Mouse (Mus musculus): Measurements from ENCODE around the gene Nfix.

Gene Nfix

DNA sequence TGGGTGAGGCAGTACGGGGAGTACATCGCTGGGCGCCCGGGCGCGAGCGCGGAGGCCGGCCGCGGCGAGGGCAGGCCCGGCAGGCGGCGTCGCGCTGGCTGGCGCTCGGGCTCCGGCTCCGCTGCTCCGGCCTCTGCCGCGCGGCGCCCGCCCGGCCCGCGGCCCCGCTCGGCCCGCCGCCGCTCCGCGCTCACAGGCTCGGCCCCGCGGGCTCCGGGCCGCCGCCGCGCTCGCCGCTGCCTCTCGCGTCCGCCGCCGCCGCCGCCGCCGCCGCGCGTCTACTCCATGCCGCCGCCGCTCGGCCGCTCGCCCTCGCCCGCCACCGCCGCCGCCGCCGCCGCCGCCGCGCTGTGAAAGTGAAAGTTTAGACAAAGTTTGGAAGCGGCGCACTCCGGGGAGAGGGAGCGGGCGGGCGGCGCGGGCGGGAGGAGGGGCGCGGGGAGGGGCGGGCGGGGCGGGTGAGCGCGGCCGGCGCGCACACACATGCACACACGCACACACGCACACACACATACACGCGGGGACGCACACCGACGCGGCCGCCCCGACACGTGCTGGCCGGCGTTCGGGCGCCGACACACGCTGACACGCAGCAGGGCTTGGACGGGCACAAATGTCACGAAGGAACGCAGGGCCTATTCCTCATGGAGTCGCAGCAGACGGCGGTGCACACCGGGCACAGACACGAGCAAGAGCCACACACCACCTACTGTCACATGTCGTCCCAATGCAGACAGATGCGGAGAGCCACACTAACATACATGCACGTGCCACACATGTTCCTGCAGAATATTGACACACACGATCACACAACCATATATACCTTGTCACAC lies at the start of gene Nfix:
Gene Nfix, minus strand, starts transcription at position 346 of the 833 bp plus-strand sequence.
- in situ Hi-C loops (cut with MboI, MseI): loop anchor here (5.0 kb wide), 1 partner anchor 68 kb away; no protein-coding TSS in a partner anchor

DNA sequence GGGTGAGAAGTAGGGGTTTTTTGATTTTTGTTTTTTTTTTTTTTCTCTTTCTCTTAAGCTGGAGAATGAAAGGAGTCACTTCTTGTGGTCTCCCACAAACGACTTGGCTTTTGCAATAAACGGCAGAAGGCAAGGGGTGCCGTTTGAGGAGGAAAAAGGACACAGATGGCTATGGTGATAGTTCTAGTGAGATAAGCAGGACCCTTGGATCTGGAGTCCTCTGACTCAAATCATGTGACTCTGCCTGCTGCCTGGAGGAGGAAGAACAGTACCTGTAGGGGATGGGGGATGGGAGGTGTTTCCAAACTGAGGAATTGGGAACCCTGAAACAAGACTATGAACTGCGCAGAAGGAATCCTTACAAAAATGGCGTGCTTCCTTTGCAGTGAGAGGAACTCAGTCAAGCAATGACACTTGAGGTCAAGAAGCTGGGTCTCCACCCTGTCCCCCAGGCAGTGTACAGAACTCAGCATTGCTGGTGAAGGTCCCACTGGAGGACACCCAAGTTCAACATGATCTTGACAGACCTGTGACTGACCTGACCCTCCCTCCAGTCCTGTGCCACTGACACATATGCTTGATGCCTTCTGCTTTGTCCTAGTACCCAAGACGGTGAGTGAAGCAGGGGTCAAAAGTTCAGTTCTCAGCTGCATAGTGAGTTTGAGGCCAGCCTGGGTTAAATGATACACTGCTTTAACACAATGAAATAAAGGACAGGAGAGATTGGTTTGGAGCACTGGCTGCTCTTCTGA lies 47.7 kb upstream of the Nfix start:
- in situ Hi-C loops (cut with MboI, MseI): no loop called here

DNA sequence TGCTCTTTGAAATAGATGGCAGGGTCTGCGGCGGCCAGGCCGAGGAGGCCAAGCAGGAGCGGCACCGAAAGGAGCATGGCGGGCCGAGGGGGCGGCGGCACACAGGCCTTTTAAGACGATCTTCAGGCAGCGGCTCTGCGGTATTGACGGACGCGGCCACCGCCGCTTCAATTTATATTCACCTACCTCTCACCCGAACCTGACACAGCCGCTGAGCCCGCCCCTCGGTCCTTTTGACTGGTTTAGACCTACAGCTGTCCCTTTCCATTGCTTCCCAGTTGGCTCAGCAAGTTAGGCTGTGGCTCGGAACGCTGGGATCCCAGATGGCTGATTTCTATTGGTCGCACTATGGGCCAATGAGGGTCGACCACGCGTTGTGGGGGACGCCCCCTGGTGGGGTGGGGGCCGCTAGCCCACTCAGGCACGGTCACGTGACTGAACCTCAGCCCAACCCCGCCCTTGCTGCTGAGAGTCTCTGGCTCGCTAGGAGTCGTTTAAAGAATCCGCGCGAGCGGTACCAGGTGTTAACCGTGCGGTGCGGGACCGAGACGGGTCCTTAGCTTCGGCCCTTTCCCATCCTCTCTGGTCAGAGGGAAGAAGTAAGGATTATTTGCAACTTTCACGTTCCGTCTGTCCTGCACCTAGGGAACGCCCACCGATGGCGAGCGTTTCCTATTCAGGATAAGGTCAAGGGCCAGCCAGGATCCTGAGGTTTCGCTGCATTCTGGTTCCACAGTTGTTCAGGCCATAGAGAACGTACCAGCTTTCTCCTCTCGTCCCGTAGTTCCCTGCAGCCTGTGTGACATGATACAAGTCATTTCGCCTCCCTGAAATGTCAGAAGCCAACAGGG lies 46.8 kb upstream of the Nfix start, which contains the start of gene Calr:
Gene Calr, minus strand, starts transcription at position 213 of the 851 bp plus-strand sequence.
- in situ Hi-C loops (cut with MboI, MseI): no loop called here

DNA sequence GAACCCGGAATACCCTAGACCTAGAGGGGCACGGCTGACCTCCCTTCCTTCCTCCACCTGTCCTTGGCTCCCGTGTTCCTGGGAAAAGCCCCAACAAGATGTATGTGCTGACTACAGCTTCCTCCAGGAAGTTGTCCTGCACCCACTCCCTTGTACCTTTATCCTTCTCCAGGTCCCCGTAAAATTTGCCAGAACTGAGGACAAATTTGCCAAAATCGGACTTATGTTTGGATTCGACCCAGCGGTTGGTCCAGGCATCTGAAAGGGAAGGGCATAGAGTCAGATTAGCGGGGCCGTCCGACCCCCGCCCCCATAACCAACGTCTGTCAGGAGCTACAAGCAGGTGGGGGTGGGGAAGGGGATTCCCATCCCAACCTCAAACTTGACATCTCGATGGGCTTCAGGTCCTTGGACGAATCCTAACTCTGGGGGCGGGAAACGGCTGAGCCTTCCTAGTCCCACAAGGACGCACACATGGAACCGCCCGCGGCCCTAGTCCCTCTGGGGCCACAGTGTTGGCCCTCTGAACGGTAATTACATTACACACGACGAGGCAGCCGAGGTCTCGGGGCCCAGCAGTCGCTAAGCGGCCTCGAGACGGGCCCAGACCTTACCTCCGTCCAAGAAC lies 46.1 kb upstream of the Nfix start:
- in situ Hi-C loops (cut with MboI, MseI): no loop called here

DNA sequence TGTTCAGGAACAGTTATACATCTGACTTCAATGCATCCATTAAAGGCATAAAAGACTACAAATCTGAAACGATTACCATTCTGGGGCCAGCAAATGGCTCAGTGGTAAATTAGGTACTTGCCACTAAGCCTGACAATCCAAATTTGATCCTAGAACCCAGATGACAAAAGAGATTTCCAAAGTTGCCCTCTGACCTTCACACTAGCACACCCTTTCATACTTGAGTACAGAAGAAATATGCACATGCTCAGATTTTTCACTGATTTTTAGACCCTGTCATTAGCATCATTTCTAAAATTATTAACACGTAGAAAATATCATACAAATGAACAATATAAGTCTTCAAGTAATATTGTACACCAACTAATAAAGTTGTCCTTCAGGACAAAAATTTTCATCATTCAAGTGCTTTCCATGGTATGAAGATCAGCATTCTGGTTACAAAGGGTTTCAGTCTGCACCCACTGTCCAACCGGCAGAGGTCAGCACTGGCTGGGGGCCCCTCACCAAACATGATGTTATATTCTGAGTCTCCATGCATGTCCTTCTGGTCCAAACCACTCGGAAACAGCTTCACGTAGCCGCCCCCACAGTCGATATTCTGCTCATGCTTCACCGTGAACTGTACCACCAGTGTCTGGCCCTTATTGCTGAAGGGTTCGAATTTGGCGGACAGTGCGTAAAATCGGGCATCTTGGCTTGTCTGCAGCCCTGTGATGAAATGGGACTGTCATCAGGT lies 45.4 kb upstream of the Nfix start:
- in situ Hi-C loops (cut with MboI, MseI): no loop called here

DNA sequence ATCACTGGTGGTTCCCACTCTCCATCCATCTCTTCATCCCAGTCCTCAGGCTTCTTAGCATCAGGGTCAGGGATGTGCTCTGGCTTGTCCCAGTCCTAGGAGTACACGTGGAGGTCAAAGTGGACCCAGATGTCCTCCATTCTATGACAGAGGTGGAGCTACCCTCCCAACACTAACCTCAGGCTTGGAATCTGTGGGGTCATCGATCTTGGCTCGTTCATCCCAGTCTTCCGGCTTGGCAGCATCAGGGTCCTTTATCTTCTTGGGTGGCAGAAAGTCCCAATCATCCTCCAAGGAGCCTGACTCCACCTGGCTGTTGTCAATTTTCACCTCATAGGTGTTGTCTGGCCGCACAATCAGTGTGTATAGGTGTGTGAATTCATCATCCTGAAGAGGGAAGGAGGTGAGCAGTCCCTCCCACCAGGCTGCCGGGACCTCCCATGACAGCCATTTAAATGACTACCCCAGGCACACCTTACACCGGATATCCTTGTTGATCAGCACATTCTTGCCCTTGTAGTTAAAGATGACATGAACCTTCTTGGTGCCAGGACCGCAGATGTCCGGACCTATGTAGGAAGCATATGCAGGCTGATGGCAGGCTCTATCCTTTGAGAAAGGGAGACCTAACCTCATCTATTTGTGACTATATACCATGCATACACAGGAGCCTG lies 44.4 kb upstream of the Nfix start:
- in situ Hi-C loops (cut with MboI, MseI): no loop called here

DNA sequence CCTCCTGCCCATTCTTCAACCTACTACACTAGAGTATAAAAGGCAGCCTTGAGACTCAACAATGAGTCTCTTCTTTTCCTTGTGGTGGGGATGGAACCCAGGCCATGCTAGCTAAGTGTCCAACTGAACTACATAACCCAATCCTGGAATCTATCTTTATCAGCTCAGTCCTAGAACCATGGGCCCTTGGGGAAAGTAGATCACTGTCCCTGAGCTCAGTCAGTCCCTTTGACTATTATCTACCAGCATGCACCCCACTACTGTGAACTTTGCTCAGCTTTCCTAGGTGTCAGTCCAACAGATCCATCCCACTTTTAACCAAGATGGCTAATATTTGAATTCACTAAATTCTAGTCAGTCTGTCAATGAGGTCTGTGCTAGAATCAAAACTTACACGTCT lies 41.4 kb upstream of the Nfix start:
- in situ Hi-C loops (cut with MboI, MseI): no loop called here

DNA sequence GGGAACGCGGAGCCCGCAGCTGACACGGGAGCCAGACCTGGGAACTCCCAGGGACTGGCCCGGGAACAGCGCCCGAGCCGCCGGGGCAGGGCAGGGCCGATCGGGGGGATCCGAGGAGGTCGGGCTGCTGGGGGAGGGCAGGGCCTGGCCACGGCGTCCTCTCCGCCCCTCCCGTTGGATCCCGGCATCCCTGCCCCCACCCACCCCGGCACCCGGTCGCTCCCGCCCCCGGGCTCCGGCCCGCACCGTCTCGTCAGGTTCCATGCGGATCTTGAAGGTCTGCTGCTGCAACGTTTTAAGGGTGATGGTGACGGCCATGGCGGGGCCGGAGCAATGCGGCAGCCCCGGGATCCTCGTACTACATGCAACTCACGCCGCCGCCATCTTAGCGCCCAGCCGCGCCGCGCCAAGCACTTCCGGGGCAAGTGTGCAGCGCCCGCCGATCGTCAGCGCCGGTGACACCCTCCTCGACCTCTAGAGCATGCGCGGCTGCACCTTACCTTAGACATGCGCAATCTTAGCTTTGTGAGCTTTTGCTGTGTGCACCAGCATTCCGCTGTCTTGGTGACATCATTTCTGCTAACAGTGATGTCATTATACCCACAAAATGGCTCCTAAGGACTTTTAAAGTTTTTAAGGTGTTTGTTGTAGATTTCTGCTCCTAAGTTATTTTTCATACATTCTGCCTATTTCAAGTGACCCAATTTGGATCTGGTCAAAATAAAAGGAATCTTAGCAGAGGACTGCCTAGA lies 40.3 kb upstream of the Nfix start, which contains the start of gene Rad23a:
Gene Rad23a, minus strand, starts transcription at position 418 of the 752 bp plus-strand sequence.
- in situ Hi-C loops (cut with MboI, MseI): no loop called here

DNA sequence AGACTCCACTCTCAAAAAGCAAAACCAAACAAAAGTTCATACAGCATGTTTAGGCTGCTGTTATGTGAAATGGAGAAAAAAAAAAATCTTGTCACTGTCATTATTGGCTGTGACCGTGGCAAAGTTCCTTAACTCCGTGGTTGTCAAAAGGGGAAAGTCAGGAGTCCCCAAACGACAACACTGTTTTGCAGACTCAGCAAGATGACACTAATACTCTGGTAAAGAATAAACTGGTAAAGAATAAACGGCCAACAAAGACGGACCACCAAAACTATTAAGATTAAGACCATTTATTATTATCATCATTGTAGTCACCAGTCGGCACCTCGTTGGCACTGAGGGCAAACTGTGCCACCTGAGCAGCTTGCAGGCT lies 39.7 kb upstream of the Nfix start:
- in situ Hi-C loops (cut with MboI, MseI): no loop called here

DNA sequence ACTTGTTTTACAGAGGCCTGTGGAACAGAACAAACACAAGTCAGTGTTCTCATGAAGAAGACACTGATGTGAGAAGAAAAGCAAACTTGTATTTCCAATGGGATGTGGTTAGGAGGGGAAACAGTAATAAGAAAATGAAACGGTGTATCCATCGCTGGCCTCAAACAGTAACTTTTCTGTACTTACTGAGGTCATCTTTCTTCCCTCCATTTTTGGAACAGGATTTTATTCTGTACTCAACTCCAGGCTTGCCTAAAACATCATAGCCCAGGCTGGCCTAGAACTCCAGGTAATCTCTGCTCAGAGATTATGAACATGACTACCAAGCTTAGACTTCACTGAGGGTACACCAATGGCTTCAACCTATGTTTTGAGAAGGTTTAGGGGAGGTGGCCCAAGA lies 39.3 kb upstream of the Nfix start:
- in situ Hi-C loops (cut with MboI, MseI): no loop called here

DNA sequence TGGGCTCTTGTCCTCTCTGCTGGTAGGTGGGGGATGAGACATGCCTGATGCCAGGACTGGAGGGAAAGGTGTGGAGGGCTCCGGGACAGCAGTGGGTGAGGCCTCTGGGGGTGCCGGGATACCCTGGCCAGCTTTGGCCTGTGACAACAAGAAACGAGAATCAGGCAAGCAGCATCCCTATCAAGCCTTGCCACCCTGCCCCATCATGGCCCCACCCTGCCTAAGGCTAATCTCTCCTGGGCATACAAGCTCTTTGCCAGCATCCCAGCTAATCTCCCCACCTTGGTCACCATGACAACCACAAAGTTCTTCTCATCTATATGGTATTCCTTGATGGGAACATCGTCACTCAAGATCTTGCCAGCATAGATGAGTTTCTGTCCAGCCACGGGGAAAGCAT lies 38.4 kb upstream of the Nfix start:
- in situ Hi-C loops (cut with MboI, MseI): no loop called here

DNA sequence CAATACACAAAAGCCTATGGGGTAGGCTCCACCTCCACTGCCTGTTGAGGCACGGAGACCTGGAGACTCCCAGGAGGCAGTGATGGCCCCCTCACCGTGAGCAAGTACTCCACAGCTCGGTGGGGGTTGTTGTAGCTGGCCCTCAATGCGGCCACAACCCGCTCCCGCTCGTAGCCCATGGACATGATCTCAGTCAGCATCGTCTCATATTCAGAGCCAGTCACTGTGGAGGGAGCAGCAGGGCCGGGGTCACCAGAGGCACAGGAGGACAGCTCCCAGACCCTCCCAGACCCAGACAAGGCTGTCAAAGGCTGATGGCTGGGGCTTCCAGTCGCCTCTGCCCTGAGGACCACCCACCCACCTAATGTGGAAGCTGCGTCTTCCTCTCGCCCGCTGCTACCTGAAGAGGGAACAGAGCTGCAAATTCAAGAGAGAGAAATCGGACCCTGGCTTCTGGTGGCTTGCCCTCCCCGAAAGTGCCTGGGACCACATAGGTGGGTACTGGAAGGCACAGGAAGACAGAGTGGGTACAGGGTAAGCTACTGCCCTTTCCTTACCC lies 37.8 kb upstream of the Nfix start:
- in situ Hi-C loops (cut with MboI, MseI): no loop called here

DNA sequence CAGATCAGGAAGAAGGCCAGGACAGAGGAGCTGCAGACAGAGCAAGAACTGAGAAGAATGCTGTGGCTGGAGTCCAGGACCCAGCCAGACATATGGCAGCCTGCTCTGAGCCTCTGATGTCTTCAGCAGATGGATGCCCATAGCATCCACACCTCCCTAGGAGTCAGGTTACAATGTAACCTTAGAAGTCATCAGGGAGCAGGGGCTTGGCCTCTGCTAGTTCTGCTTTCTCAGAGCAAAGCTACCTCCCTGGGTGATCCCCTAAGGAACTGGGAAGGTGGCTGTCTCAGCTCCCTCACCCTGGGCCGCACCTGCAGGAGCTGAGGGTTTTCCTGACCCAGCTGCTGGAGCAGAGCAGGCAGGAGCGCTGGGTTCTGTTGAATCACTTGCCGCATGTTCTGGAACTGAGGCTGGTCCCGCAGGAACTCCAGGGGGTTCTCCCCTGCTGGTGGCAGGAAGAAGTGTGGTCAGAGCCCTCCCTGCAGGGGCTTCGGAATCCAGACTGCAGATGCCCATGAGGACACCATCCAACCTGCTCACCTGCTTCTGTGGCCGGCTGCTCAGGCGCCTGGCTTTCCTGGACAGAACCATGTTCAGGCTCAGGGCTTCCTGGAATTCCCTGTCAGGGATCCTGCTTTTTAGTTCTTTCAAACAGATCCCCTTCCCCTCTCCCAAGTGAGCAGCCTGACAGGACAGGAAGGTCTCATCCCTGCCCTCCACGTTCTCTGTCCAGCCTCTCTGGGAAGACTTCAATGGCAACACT lies 37.2 kb upstream of the Nfix start:
- in situ Hi-C loops (cut with MboI, MseI): no loop called here

DNA sequence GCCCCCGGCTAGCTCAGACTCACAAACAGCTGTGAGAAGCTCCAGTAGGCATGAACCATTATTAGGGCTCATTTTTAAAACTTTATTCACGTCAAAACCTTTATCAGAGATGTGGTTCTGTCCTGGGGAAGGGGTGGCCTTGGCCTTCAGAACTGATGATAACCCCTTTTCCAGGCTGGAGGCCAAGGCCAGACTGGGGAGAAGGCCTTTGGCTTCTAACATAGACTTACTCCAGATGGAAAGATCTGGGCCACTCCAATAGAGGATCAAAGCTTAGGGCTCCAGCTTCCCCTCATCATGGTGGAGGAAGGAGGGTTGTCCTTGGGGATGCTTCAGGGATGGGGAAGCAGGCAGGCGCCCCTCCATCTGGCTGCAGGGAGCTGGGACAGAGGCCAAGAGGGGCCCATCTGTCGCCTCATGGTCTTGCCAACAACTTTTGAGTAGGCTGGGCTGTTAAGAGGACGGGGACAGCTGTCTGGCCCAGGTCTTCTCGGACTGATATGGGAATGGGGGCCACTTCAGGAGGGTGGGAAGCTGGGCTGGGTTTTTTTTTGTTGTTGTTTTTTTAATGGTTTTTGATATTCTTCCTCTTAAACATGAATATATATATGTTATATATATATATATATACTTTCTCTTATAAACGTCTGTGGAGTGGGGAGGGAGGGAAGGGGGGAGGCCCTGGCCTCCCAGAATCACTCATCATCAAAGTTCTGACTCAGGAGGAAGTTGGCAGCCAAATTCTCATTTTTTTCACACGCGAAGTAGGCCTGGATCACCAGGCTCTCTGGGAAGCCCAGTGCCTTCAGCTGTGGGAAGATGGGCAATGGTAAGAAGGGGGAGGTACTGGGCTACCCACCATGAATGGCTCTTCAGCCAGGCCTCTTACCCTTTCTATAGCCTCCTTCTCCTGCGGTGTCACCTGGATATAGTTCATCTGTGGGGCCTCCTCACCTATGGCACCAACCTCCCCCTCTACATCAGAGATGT lies 35.0 kb upstream of the Nfix start:
- in situ Hi-C loops (cut with MboI, MseI): no loop called here

DNA sequence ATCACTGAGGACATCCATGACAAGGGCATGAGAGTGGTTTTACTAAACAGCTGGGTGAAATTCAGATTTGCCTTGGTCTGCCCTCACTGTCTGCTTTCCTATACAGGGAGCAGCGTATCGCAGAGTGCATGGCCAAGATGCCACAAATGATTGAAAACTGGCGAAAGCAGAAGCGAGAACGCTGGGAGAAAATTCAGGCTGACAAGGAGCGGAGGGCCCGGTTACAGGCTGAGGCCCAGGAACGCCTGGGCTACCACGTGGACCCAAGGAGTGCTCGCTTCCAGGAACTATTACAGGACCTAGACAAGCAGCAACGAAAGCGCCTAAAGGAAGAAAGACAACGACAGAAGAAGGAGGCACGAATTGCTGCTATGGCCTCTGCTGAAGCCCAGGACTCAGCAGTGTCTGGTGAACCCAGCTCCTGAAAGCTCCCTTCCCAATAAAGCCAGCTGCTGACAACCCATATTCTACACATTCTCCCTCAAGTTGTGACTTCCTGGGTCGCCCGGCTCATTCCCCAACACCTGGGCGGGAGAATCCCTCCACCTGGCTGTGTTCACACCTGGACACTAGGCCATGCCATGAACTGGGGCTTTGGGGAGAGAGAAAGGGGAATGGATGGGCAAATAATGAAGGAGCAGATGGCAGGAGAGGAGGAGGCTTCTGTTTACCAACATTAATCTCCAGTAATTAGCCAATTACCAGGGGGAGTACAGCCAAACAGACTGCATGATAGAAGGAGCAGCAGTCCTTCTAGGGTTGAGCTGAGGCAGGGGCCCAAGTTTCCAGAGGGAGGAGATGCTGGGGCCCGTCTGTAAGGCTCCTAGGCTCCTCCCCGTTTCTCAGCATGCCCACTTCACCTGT lies 34.1 kb upstream of the Nfix start:
- in situ Hi-C loops (cut with MboI, MseI): no loop called here

All from T-helper 1 cell (primary cell).